Mouse (Mus musculus) brain, embryonic 14.5 days (tissue): ENCODE measurements around the gene Dcaf8.

Experiments used
- CTCF ChIP-seq: fragments of 200-500 bp; IDR thresholded peaks from 2 replicates; pipeline ENCODE4 v1.5.1; 2012; ENCODE audit warnings: inconsistent platforms, mild to moderate bottlenecking, moderate library complexity, borderline replicate concordance; ENCODE audit not compliant: insufficient read depth, insufficient read length; ENCODE audit errors: extremely low read depth
- POLR2A ChIP-seq: fragments of 200-500 bp; IDR thresholded peaks from 2 replicates; pipeline ENCODE4 v1.6.1; 2012; ENCODE audit warnings: mild to moderate bottlenecking, inconsistent platforms, borderline replicate concordance; ENCODE audit not compliant: poor library complexity, insufficient read depth, insufficient read length, severe bottlenecking; ENCODE audit errors: extremely low read depth

- no peak for TF ChIP-seq POLR2A
- TF ChIP-seq CTCF: no peak
These were observed 30.9 kb upstream of the Dcaf8 start for GRCm38 (mm10) chr1:172116948-172117347.
